Mouse (Mus musculus): Measurements from ENCODE around the gene Lrrc27.

The Lrrc27 gene

GRCm38 (mm10) chr7:139214596-139215340, 2.0 kb downstream of the Lrrc27 start:
- no peak for DNase-seq

- no peak for DNase-seq
These were observed 2.7 kb downstream of the Lrrc27 start for GRCm38 (mm10) chr7:139215516-139215915.

GRCm38 (mm10) chr7:139215946-139216345, 3.2 kb downstream of the Lrrc27 start:
- no peak for DNase-seq

- no peak for DNase-seq
These were observed 3.7 kb downstream of the Lrrc27 start for GRCm38 (mm10) chr7:139216464-139216863.

GRCm38 (mm10) chr7:139217046-139217445, 4.3 kb downstream of the Lrrc27 start:
- no peak for DNase-seq

- peak; percentile 42 for DNase-seq
These were observed 6.0 kb downstream of the Lrrc27 start for GRCm38 (mm10) chr7:139218641-139219415.

- no peak for DNase-seq
These were observed 6.7 kb downstream of the Lrrc27 start for GRCm38 (mm10) chr7:139219486-139219885.

- DNase-seq, result no peak
These were observed 7.5 kb downstream of the Lrrc27 start for GRCm38 (mm10) chr7:139220303-139220702.

- DNase-seq, result no peak
These were observed 8.3 kb downstream of the Lrrc27 start for GRCm38 (mm10) chr7:139221072-139221471.

- DNase-seq, result no peak
These were observed 9.1 kb downstream of the Lrrc27 start for GRCm38 (mm10) chr7:139221856-139222255.

- DNase-seq, result no peak
These were observed 9.6 kb downstream of the Lrrc27 start for GRCm38 (mm10) chr7:139222341-139222740.

GRCm38 (mm10) chr7:139224070-139224469, 11.3 kb downstream of the Lrrc27 start:
- no peak for DNase-seq

- peak; percentile 53 for DNase-seq
These were observed 11.9 kb downstream of the Lrrc27 start for GRCm38 (mm10) chr7:139224725-139225124.

- no peak for DNase-seq
These were observed 13.6 kb downstream of the Lrrc27 start for GRCm38 (mm10) chr7:139226416-139226815.

- no peak for DNase-seq
These were observed 15.8 kb downstream of the Lrrc27 start for GRCm38 (mm10) chr7:139228447-139229171.

GRCm38 (mm10) chr7:139229837-139230236, 17.0 kb downstream of the Lrrc27 start:
- DNase-seq, result no peak

GRCm38 (mm10) chr7:139230241-139230640, 17.5 kb downstream of the Lrrc27 start:
- no peak for DNase-seq

GRCm38 (mm10) chr7:139233714-139234113, 20.9 kb downstream of the Lrrc27 start:
- DNase-seq, result peak; percentile 91

GRCm38 (mm10) chr7:139234426-139235188, 21.8 kb downstream of the Lrrc27 start:
- DNase-seq, result peak; percentile 61

- DNase-seq, result no peak
These were observed 23.0 kb downstream of the Lrrc27 start for GRCm38 (mm10) chr7:139235651-139236358.

GRCm38 (mm10) chr7:139239432-139239831, 26.6 kb downstream of the Lrrc27 start:
- no peak for DNase-seq

- DNase-seq, result no peak
These were observed 33.3 kb downstream of the Lrrc27 start for GRCm38 (mm10) chr7:139246086-139246485.
